Mouse (Mus musculus): Measurements from ENCODE around the gene Myef2. TPM values are rescaled to one million over a fixed set of nuclear protein-coding genes. Genes with fewer than 3 reads are reported as not detected.

Gene Myef2
- polyA plus RNA-seq, 1 experiment from 2014 or later, result 10.5 TPM

DNA sequence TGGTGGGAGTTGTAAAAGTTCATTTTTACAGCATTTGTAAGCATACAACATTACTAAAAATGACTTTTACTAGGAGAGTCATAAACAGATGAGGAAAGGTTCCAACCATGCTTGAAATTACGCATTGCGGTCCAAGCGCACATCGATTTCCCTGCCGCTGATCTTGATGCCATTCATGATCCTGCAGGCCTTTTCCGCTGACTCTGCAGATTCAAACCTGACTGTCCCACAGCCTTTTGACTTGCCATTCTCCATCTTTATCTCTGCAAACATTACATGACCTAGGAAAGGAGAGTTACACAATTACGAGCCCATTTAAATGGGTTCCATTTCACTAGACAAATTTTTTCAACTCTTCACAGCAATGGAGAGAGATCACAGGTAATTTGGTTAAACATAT, 34.7 kb downstream of the Myef2 start:
- H3K4me2 ChIP-seq (ENCODE audit: low read depth, low read length), result no peak overlapping the region
- H3K36me3 ChIP-seq (replicated peaks; ENCODE audit: insufficient read depth, low read length), result peaks cover 13% of the 10 kb centered on the region
- WGBS (ENCODE audit: insufficient replicate concordance), result 94% methylated on average over 7 of the region's 7 CpGs
- H3K4me1 ChIP-seq (ENCODE audit: insufficient read depth), result no peaks in the 10 kb centered on the region
- DNase-seq, result no peak
- H3K27ac ChIP-seq (ENCODE audit: low read depth), result no peak overlapping the region
- H3K4me3 ChIP-seq (ENCODE audit: low read depth, low read length), result no peak overlapping the region
- ATAC-seq, result no peak
- H3K9me3 ChIP-seq (ENCODE audit: low read length), result no peaks in the 10 kb centered on the region
- no peak for TF ChIP-seq EP300 (IDR thresholded peaks at IDR 0.05; ENCODE audit: low read depth)
- no peak for TF ChIP-seq CTCF (IDR thresholded peaks at IDR 0.05; ENCODE audit: low read depth)
- H3K9ac ChIP-seq (replicated peaks), result no peak overlapping the region
- no peaks in the 10 kb centered on the region for H3K27me3 ChIP-seq (ENCODE audit: insufficient read depth, low read length)

- ATAC-seq (no peak), DNase-seq (no peak)
- no peaks in the 10 kb centered on the region for H3K9me3 ChIP-seq (ENCODE audit: low read length)
- H3K4me1 ChIP-seq (ENCODE audit: insufficient read depth), result no peaks in the 10 kb centered on the region
- TF ChIP-seq EP300 (IDR thresholded peaks at IDR 0.05; ENCODE audit: low read depth) (no peak), CTCF (IDR thresholded peaks at IDR 0.05; ENCODE audit: low read depth) (no peak)
- no peaks in the 10 kb centered on the region for H3K27me3 ChIP-seq (ENCODE audit: insufficient read depth, low read length)
- 24% methylated on average over 1 of the region's 1 CpGs for WGBS (ENCODE audit: insufficient replicate concordance)
- H3K27ac ChIP-seq (ENCODE audit: low read depth), result no peak overlapping the region
- H3K36me3 ChIP-seq (replicated peaks; ENCODE audit: insufficient read depth, low read length), result peaks cover 5% of the 10 kb centered on the region
- no peak overlapping the region for H3K9ac ChIP-seq (replicated peaks)
- H3K4me2 ChIP-seq (ENCODE audit: low read depth, low read length), result no peak overlapping the region
- no peak overlapping the region for H3K4me3 ChIP-seq (ENCODE audit: low read depth, low read length)
Observed at GRCm38 (mm10) chr2:125083879-125084278, 39.6 kb downstream of the Myef2 start.

DNA sequence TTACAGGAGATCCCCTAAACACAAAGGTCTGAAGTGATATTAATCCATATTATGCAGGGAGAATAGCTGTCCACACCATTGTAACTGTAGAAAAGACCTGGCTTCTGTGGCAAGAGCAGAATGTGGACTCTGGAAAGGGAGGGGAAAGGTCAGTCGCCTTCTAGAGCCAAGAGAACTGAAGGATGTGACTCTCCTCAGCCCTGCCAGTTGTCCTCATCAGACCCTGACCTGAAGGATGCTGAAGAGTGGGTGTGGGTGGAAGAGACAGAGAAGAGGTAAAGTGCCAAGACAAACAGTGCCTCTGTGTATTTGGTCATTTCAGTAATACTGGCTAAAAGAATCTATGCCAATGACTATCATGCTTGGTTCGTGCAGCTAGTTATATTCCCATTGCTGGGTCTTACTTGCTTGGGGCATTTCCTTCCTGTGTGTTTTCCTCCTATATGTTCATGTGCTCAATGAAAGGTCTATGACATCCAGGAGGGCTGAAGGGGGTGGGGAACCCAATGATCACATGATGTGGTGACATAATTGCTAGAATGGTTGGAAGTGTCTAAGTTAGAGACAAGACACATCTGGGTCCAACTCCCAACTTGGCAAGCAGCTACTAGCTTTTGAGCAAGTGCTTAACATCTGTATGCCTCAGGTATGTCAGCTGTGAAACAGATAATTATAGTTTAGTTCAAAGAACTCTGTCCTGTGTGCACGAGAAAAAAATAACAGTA, 50.2 kb downstream of the Myef2 start:
- H3K4me2 ChIP-seq (ENCODE audit: low read depth, low read length), result no peak overlapping the region
- H3K27ac ChIP-seq (ENCODE audit: low read depth), result no peak overlapping the region
- no peaks in the 10 kb centered on the region for H3K27me3 ChIP-seq (ENCODE audit: insufficient read depth, low read length)
- no peaks in the 10 kb centered on the region for H3K9me3 ChIP-seq (ENCODE audit: low read length)
- DNase-seq (no peak), ATAC-seq (no peak)
- 67% methylated on average over 3 of the region's 3 CpGs for WGBS (ENCODE audit: insufficient replicate concordance)
- no peaks in the 10 kb centered on the region for H3K36me3 ChIP-seq (replicated peaks; ENCODE audit: insufficient read depth, low read length)
- TF ChIP-seq EP300 (IDR thresholded peaks at IDR 0.05; ENCODE audit: low read depth) (no peak), CTCF (IDR thresholded peaks at IDR 0.05; ENCODE audit: low read depth) (no peak)
- H3K4me3 ChIP-seq (ENCODE audit: low read depth, low read length), result no peak overlapping the region
- no peak overlapping the region for H3K9ac ChIP-seq (replicated peaks)
- H3K4me1 ChIP-seq (ENCODE audit: insufficient read depth), result no peaks in the 10 kb centered on the region

DNA sequence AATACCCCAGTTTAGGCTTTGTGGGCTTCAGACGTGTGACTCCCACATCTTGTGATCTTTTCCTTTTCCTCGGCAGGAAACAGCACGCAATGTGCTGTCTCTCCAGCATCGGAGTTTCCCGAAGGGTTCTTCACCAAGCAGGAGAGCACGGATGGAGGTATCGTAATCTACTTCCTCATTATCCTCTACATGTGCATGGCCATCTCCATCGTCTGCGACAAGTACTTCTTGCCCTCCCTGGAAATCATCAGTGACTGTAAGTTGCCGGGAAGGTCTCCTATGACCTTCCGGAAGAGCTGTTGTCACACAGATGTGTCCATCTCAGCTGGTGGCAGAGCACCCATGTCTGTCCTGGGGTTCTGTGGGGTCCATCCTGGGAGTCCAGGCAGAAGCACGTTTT, 54.8 kb downstream of the Myef2 start:
- Histone ChIP-seq H3K27me3 (ENCODE audit: insufficient read depth, low read length) (no peaks in the 10 kb centered on the region), H3K4me1 (ENCODE audit: insufficient read depth) (no peaks in the 10 kb centered on the region), H3K27ac (ENCODE audit: low read depth) (no peak overlapping the region), H3K4me3 (ENCODE audit: low read depth, low read length) (no peak overlapping the region), H3K4me2 (ENCODE audit: low read depth, low read length) (no peak overlapping the region), H3K9ac (replicated peaks) (no peak overlapping the region), H3K36me3 (replicated peaks; ENCODE audit: insufficient read depth, low read length) (no peaks in the 10 kb centered on the region), H3K9me3 (ENCODE audit: low read length) (no peaks in the 10 kb centered on the region)
- no peak for TF ChIP-seq CTCF (IDR thresholded peaks at IDR 0.05; ENCODE audit: low read depth)
- no peak for TF ChIP-seq EP300 (IDR thresholded peaks at IDR 0.05; ENCODE audit: low read depth)
- no peak for DNase-seq
- no peak for ATAC-seq
- WGBS (ENCODE audit: insufficient replicate concordance), result 72% methylated on average over 12 of the region's 12 CpGs

DNA sequence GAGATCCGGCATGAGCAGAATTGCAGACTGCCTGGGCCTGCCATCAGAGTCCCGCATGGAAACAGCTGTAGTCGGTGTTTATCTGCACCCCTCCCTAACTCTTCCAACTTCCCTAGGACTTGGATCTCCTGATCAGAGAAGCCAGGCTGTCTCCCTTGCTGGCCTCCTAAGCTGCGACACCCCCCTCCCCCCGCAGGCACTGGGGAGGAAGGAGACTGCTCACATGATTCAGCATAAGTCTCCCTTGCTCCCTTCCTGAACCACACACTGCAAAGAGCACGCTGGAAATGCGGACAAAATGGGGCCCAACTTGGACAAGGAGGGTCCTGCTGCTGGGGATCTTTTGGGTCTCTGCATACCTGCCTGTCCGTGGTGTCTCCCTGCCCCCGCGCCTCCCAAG, 55.6 kb downstream of the Myef2 start, which contains the start of gene Slc24a5:
Gene Slc24a5, plus strand, starts transcription at position 231 of the 400 bp plus-strand sequence.
- peak within 1 kb of the TSS; percentile 11; the same call in 1 of the 2 replicates for H3K27ac ChIP-seq (ENCODE audit: low read depth)
- TF ChIP-seq EP300 (IDR thresholded peaks at IDR 0.05; ENCODE audit: low read depth) (no peak), CTCF (IDR thresholded peaks at IDR 0.05; ENCODE audit: low read depth) (no peak)

GRCm38 (mm10) chr2:125067373-125067772, 56.1 kb downstream of the Myef2 start:
- no peaks in the 10 kb centered on the region for H3K9me3 ChIP-seq (ENCODE audit: low read length)
- no peaks in the 10 kb centered on the region for H3K4me1 ChIP-seq (ENCODE audit: insufficient read depth)
- no peaks in the 10 kb centered on the region for H3K36me3 ChIP-seq (replicated peaks; ENCODE audit: insufficient read depth, low read length)
- no peak overlapping the region for H3K4me3 ChIP-seq (ENCODE audit: low read depth, low read length)
- DNase-seq, result no peak
- H3K27ac ChIP-seq (ENCODE audit: low read depth), result no peak overlapping the region
- 83% methylated on average over 7 of the region's 7 CpGs for WGBS (ENCODE audit: insufficient replicate concordance)
- TF ChIP-seq EP300 (IDR thresholded peaks at IDR 0.05; ENCODE audit: low read depth), result no peak
- no peak for TF ChIP-seq CTCF (IDR thresholded peaks at IDR 0.05; ENCODE audit: low read depth)
- H3K4me2 ChIP-seq (ENCODE audit: low read depth, low read length), result no peak overlapping the region
- no peaks in the 10 kb centered on the region for H3K27me3 ChIP-seq (ENCODE audit: insufficient read depth, low read length)
- ATAC-seq, result no peak
- no peak overlapping the region for H3K9ac ChIP-seq (replicated peaks)

More for the DNA sequence above, 55.6 kb downstream of the Myef2 start, which contains the start of gene Slc24a5:
- ATAC-seq (peak; percentile 48), DNase-seq (no peak)
- no peaks in the 10 kb centered on the region for H3K9me3 ChIP-seq (ENCODE audit: low read length)
- H3K4me3 ChIP-seq (ENCODE audit: low read depth, low read length), result no peak within 1 kb of the TSS; the same call in 1 of the 2 replicates
- whole genome bisulfite sequencing (ENCODE audit: insufficient replicate concordance), result 43% methylated on average over 10 of the region's 10 CpGs
- no peaks in the 10 kb centered on the region for H3K27me3 ChIP-seq (ENCODE audit: insufficient read depth, low read length)
- H3K4me1 ChIP-seq (ENCODE audit: insufficient read depth), result no peaks in the 10 kb centered on the region
- no peaks in the 10 kb centered on the region for H3K36me3 ChIP-seq (replicated peaks; ENCODE audit: insufficient read depth, low read length)
- H3K9ac ChIP-seq (replicated peaks), result no peak within 1 kb of the TSS
- peak within 1 kb of the TSS; percentile 48 for H3K4me2 ChIP-seq (ENCODE audit: low read depth, low read length)

Measured in liver, postnatal 0 days (tissue).